Mouse (Mus musculus) telencephalon, adult 2 months (tissue): ENCODE measurements around the gene Plaa.
A peak's percentile ranks its signal among the peaks of the same experiment; 100 is the strongest.

ENCODE experiments used
- DNase-seq: peaks from one replicate; pipeline ENCODE4 v3.0.0-alpha.2; 2011; ENCODE audit warnings: low read depth, low spot score

Plaa gene

DNA sequence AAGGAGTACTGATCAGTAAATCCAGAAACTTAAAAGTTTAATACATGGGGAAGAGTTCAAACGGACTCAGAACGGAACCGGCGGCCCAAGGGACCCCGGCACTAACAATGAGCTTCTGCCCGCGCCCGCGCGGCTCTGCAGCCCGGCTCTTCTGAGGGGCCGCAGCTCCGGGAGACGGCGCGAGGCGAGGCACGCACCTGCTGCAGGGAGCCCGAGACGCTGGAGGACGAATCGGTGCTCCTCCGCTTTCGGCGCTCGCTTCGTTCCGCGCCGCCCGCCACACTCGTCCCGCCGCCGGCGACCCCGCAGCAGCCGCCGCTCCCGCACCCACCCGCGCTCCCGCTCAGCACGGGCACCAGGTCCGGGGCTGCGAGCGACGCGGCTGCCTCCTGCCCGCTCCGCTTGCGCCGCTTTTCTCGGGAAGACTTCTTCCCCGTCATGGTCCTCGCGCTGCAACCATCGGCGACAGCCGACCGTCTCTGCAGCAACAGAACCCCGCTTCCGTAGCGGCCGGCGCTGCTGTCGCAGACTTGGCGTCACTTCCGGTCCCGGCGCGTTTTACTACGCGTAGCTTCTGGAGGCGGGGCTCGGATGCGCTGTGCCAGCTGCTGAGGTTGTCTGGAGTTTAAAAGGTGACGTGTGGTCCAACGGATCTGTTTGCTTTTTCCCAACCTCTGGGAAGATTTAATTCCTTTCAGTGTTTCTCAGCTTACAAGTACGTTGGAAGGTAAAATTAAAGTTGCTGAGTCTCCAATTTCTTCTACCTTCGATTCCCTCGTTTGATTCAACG lies 46.6 kb downstream of the Plaa start, which contains the start of the genes Gm10306 and Caap1:
Gene Gm10306 (plus strand): TSS at position 282 of the 790 bp plus-strand sequence.
Gene Caap1 (minus strand): TSS at position 532 of the 790 bp plus-strand sequence.
- DNase-seq, result peak; percentile 86

GRCm38 (mm10) chr4:94554955-94555494 lies 48.0 kb downstream of the Plaa start:
- no peak for DNase-seq

DNA sequence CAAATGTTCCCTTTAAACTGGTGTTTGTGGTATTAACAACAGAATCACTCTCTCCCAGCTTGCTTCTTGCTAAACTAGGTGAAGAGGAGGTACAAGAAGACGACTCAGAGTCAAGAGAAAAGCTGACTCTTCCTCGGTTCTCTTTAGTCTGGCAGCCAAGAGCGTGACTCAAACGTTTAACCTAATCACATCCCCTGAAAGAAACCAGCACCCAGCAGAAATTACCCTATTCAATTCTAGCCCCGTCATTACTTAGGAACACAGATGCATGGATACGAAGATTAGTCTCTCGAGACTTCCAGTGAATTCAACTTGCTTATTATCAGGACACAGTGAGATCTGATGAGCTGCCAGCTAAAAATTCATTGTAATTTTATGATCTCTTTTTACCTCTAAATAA lies 58.7 kb downstream of the Plaa start:
- peak; percentile 9 for DNase-seq

- no peak for DNase-seq
Measured at GRCm38 (mm10) chr4:94543041-94543440, 60.0 kb downstream of the Plaa start.

- DNase-seq, result no peak
Measured at GRCm38 (mm10) chr4:94533205-94533604, 69.8 kb downstream of the Plaa start.

GRCm38 (mm10) chr4:94529448-94529847 lies 73.6 kb downstream of the Plaa start:
- no peak for DNase-seq

GRCm38 (mm10) chr4:94523321-94523720 lies 79.7 kb downstream of the Plaa start:
- DNase-seq, result no peak

- peak; percentile 58 for DNase-seq
Measured at GRCm38 (mm10) chr4:94517631-94518030, 85.4 kb downstream of the Plaa start.
